Mouse (Mus musculus): Measurements from ENCODE around the gene Fgd2.
"Not testable (repeated sequence)": the region's sequence is repeated elsewhere in the genome, so short reads cannot be mapped to it uniquely, and the experiment has no call there.

The Fgd2 gene

DNA sequence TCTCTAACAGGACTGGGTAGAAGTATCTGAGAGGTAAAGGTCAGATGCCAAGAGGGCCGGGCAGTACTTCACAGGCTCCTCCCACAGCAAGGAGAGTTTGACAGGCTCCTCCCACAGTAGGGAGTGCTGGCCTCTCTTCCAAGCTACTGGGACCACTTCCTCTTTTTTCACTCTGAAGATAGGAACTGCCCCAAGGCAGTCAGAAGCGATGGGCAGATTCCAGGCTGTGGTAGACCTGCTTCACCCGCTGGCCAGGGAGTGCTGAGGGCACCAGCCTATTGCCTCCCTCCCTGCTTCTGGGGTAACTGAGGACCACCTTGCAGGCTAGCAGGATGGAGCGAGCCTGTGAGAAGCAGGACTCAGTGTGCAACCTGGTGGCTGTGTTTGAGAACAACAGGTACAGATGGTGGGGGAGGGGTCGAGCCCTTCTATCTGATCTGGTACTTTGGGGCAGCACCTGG lies at the start of gene Fgd2:
TSS of gene Fgd2 (plus strand) at position 154 of the 461 bp plus-strand sequence.
- peak; percentile 33 for DNase-seq (ENCODE audit: low spot score)

GRCm38 (mm10) chr17:29311602-29312001 lies 49.1 kb upstream of the Fgd2 start:
- no peak for DNase-seq (ENCODE audit: low spot score)

DNA sequence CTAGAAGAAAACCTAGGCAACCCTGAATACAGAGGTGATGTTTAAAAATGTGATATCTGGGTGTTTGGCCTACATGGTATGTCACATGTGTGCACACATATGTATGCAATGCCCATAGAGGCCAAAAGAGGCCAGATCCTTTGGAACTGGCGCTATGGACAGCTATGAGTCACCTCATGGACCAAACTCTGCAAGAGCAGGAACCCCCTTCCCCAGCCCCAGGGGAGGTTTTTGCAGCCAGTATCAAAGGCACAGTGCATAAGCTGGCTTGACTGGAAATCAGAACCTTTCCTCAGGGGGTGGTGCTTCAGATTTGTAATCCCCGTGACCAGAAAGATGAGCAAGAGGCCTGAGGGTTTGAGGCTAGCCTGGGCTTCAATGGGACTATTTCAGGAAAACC lies 48.6 kb upstream of the Fgd2 start:
- DNase-seq (ENCODE audit: low spot score): no peak

GRCm38 (mm10) chr17:29313300-29313699 lies 47.4 kb upstream of the Fgd2 start:
- no peak for DNase-seq (ENCODE audit: low spot score)

DNA sequence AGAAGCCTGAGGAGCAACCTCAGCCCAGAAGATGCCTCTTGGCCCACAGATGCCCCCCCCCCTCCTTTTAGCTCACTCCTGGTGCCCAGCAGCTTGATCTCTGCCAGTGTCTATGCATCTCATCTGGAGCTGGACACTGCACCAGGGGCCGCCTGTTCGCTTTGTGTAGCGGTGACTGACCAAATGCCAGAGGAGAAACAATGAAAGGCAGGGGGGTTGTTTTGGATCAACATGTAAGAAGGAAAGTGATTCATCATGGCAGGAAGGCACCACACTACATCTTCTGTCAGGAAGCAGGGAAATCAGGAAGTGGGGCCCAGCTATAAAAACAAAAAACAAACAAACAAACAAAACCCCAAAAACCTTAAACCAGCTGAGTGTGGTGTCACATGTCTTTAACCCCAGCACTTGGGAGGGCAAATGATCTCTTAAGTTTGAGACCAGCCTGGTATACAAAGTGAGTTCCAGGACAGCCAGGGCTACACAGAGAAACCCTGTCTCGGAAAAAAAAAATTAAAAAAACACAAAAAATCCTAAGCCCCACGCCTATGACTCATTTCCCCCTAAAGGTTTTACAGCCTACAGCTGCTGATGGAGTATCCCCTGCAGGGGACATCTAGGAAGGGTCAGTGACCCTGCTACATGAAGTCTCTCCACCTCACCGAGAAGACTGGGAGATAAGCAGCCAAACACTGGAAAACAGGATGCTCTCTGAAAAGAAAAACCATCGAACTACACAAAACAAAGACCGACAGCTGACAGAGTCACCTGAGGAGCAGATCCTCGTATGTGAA lies 44.8 kb upstream of the Fgd2 start:
- DNase-seq (ENCODE audit: low spot score): no peak

- DNase-seq (ENCODE audit: low spot score): no peak
Measured at GRCm38 (mm10) chr17:29316891-29317290, 43.8 kb upstream of the Fgd2 start.

- not testable (repeated sequence) for DNase-seq (ENCODE audit: low spot score)
Measured at GRCm38 (mm10) chr17:29317380-29317779, 43.3 kb upstream of the Fgd2 start, which contains the start of gene Pi16. Gene Pi16 (plus strand): TSS chr17:29317680.

DNA sequence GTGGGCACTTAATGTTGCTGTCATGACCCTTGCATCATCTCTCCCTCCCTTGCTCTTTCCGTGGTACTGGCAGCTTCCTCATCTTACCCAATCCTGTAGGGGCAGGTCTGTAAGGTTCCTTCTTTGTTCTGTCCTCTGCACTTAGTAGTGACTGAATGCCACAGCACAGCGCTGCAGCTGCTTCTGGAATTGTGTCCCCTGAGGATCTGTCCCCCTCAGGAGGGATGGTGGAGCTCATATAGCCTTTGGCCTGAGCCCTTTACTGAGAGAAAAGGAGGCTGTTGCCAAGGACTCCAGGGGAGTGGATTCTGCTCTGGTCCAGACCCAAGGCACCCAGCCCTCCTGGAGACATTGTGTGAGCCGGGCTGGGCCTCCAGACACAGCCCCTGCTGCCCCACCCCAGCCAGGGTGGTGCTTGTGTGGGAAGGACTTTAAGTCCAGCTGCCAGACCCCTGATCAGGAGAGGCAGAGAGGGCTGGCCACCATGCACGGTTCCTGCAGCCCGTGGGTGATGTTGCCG lies 41.9 kb upstream of the Fgd2 start:
- no peak for DNase-seq (ENCODE audit: low spot score)

DNA sequence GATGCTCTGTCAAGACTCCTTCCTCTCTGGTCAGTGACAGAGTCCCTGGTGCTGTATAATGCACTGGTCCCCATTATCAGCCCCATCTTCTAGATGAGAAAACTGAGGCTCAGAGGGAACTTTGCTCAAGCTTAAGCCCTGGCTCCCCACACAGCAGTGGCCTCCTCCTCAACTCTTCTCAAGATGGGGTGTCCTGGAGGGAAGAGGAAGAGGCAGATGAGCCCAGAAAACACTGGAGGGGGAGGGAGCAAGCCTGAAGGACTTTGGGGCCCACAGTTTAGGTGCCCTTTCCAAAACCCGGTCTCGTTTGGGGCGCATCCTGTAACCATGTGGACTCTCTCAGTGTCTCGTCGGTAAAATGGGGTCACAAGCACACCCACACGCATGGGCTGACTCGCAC lies 41.2 kb upstream of the Fgd2 start:
- no peak for DNase-seq (ENCODE audit: low spot score)

GRCm38 (mm10) chr17:29319881-29320639 lies 40.7 kb upstream of the Fgd2 start:
- no peak for DNase-seq (ENCODE audit: low spot score)

- DNase-seq (ENCODE audit: low spot score): no peak
Measured at GRCm38 (mm10) chr17:29321765-29322602, 38.7 kb upstream of the Fgd2 start.

- DNase-seq (ENCODE audit: low spot score): peak; percentile 61
Measured at GRCm38 (mm10) chr17:29322603-29322962, 38.1 kb upstream of the Fgd2 start.

- no peak for DNase-seq (ENCODE audit: low spot score)
Measured at GRCm38 (mm10) chr17:29323625-29324024, 37.1 kb upstream of the Fgd2 start.

- DNase-seq (ENCODE audit: low spot score): no peak
Measured at GRCm38 (mm10) chr17:29325831-29326230, 34.9 kb upstream of the Fgd2 start.

- DNase-seq (ENCODE audit: low spot score): peak; percentile 70
Measured at GRCm38 (mm10) chr17:29326531-29327529, 33.9 kb upstream of the Fgd2 start.

GRCm38 (mm10) chr17:29327691-29328090 lies 33.0 kb upstream of the Fgd2 start:
- DNase-seq (ENCODE audit: low spot score): no peak

- no peak for DNase-seq (ENCODE audit: low spot score)
Measured at GRCm38 (mm10) chr17:29330221-29330620, 30.5 kb upstream of the Fgd2 start.

DNA sequence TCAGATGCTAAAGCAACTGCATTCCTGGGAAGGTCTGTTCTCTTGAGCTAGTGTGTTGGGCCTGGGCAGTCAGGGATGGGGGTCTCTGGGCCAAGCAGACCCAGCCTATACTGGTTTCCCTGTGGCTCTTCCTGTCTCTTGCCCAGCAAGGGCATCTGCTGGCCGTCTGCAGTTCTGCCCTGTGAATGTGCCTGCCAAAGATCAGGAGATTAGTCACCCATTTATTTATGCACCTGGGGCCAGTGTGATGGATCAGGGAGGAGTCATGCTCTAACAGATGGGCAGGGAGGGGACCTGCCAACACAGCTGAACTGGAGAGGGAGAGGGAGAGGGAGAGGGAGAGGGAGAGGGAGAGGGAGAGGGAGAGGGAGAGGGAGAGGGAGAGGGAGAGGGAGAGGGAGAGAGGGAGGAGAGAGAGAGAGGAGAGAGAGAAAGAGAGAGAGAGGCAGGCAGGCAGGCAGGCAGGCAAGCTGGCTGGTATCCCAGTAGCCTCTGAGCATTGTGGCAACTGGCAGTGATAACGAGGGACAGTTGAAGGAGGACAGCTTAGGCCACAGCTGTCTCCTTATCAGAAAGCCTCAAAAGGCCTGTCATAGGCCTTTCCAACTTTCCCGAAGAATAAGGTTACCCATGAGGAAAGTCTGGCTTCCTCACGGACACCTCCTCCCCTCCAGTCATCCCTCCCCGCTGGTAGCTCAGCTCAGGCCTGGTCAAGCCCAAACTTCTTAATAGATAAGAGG lies 29.9 kb upstream of the Fgd2 start:
- no peak for DNase-seq (ENCODE audit: low spot score)

DNA sequence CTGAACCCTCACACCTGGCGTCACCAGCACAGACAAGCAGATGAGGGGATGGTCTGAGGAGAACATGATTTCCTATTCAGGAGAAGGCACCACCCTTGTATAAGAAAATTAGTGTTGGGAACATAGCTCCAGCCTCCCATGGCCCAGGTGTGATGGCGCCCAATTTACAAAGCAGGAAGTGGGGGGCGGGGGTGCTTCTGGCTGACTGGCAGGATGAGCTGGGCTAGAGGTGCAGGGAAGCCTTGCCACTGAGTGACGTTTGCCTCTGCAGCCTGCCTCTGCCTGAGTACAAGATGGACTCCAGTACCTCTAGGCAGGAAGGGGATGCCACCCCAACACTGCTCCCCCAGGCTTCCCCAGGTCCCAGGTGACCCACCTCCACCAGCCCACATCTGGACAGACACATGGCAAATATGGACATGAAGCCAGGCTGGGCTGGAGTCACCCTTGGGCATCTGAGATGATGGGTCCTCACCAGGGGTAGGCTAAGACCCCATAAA lies 28.5 kb upstream of the Fgd2 start:
- no peak for DNase-seq (ENCODE audit: low spot score)

Measured in embryo, embryonic 10 days (tissue).